Mouse (Mus musculus) myocyte (in vitro differentiated cells): Measurements from ENCODE around the gene Pak1ip1.
"Not testable (repeated sequence)": the region's sequence is repeated elsewhere in the genome, so short reads cannot be mapped to it uniquely, and the experiment has no call there.

ENCODE experiments used
- MAX ChIP-seq: IDR thresholded peaks from one replicate; pipeline ENCODE4 v1.6.1; 2011; ENCODE audit warnings: low read depth, mild to moderate bottlenecking, control low read depth
- POLR2A ChIP-seq: IDR thresholded peaks from one replicate; pipeline ENCODE4 v1.6.1; 2011; ENCODE audit warnings: low read depth, mild to moderate bottlenecking, control low read depth, moderate library complexity; ENCODE audit not compliant: insufficient read length
- TCF12 ChIP-seq: IDR thresholded peaks from one replicate; pipeline ENCODE4 v1.6.1; 2011; ENCODE audit warnings: mild to moderate bottlenecking, control low read depth; ENCODE audit not compliant: poor library complexity, insufficient read depth, severe bottlenecking
- USF1 ChIP-seq: IDR thresholded peaks from one replicate; pipeline ENCODE4 v1.6.1; 2011; ENCODE audit warnings: low read depth, mild to moderate bottlenecking, control low read depth, moderate library complexity

- not testable (repeated sequence) for TF ChIP-seq MAX, POLR2A, USF1, TCF12
Measured at GRCm38 (mm10) chr13:40987608-40988303, 13.1 kb upstream of the Pak1ip1 start.
